Mouse (Mus musculus) embryonic facial prominence, embryonic 12.5 days (tissue): Measurements from ENCODE around the gene Msi2. TPM values are rescaled to one million over a fixed set of nuclear protein-coding genes. Genes with fewer than 3 reads are reported as not detected.
A peak's percentile ranks its signal among the peaks of the same experiment; 100 is the strongest.

Source experiments
- ATAC-seq: fragments of 200-750 bp; cut with Nextera tagmentation; 2 replicates; pipeline ENCODE4 v1.8.0; 2017; ENCODE audit not compliant: insufficient number of reproducible peaks, insufficient read depth, low FRiP score, low TSS enrichment
- H3K27ac ChIP-seq: fragments of 300-500 bp; sonication (generic); 2 replicates; pipeline ENCODE4 v1.5.1; 2016; ENCODE audit warnings: mild to moderate bottlenecking
- H3K27me3 ChIP-seq: fragments of 300-500 bp; sonication (generic); 2 replicates; pipeline ENCODE4 v1.6.1; 2016; ENCODE audit warnings: mild to moderate bottlenecking, moderate library complexity
- H3K36me3 ChIP-seq: fragments of 300-500 bp; sonication (generic); 2 replicates; pipeline ENCODE4 v1.6.1; 2016; ENCODE audit warnings: mild to moderate bottlenecking
- H3K4me1 ChIP-seq: fragments of 300-500 bp; sonication (generic); 2 replicates; pipeline ENCODE4 v1.6.1; 2016
- H3K4me2 ChIP-seq: fragments of 300-500 bp; sonication (generic); replicated peaks from 2 replicates; pipeline ENCODE4 v1.6.1; 2016; ENCODE audit warnings: mild to moderate bottlenecking, moderate library complexity
- H3K4me3 ChIP-seq: fragments of 300-500 bp; sonication (generic); 2 replicates; pipeline ENCODE4 v1.5.1; 2016; ENCODE audit warnings: mild to moderate bottlenecking
- H3K9ac ChIP-seq: fragments of 300-500 bp; sonication (generic); 2 replicates; pipeline ENCODE4 v1.6.1; 2016; ENCODE audit warnings: mild to moderate bottlenecking, moderate library complexity
- H3K9me3 ChIP-seq: fragments of 300-500 bp; sonication (generic); 2 replicates; pipeline ENCODE4 v1.6.1; 2016; ENCODE audit warnings: mild to moderate bottlenecking, moderate library complexity
- WGBS: fragments of 180-500 bp; shearing (Covaris S2); methylation state at CpG from one replicate; pipeline ENCODE4 v1.1.7; 2016; 5-methylcytosine and 5-hydroxymethylcytosine counted together
- polyA plus RNA-seq: library from polyadenylated mRNA; unstranded; fragments of >200 nt; fragmentation: Nextera tagmentation; extraction: Ambion mirVana; gene quantifications from 2 replicates; pipeline ENCODE4 v1.2.1, GENCODE M21; 2016

The Msi2 gene
- polyA plus RNA-seq, 1 experiment from 2014 or later = 22.0 TPM

GRCm38 (mm10) chr11:88707228-88707775 is 11.0 kb downstream of the Msi2 start:
- no peaks in the 10 kb centered on the region for H3K27me3 ChIP-seq
- peak overlapping the region; percentile 54 for H3K27ac ChIP-seq
- ATAC-seq = no peak
- no peak overlapping the region for H3K4me3 ChIP-seq
- no peaks in the 10 kb centered on the region for H3K9me3 ChIP-seq
- WGBS = 44% methylated on average over 11 of the region's 11 CpGs
- no peak overlapping the region for H3K9ac ChIP-seq
- peaks cover 52% of the 10 kb centered on the region for H3K36me3 ChIP-seq
- no peak overlapping the region for H3K4me2 ChIP-seq
- peaks cover 60% of the 10 kb centered on the region for H3K4me1 ChIP-seq

GRCm38 (mm10) chr11:88704688-88705087 is 13.6 kb downstream of the Msi2 start:
- 57% methylated on average over 10 of the region's 10 CpGs for WGBS
- Histone ChIP-seq H3K4me3 (no peak overlapping the region), H3K27me3 (no peaks in the 10 kb centered on the region), H3K9me3 (no peaks in the 10 kb centered on the region), H3K27ac (no peak overlapping the region), H3K36me3 (peaks cover 49% of the 10 kb centered on the region), H3K9ac (no peak overlapping the region), H3K4me2 (no peak overlapping the region), H3K4me1 (peaks cover 53% of the 10 kb centered on the region)
- no peak for ATAC-seq

DNA sequence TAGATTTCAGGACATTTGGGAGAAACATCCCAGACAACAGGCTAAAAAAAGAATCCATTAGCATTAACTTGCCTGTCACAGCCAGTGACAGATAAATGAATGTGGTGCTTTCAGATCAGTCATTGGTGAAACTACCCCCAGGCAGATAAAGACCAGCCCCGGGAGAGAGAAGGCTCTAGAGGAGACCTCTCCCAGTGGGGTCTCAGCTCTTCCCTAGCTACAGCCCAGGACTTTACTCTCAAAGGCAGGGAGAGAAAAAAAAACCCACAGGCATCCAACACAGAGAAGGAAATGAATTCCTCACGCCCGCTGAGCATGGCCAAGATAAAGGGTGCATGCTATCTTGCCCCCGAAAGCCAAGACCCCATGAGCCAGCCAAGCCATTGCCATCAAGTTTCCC is 15.1 kb downstream of the Msi2 start:
- H3K36me3 ChIP-seq = peaks cover 50% of the 10 kb centered on the region

DNA sequence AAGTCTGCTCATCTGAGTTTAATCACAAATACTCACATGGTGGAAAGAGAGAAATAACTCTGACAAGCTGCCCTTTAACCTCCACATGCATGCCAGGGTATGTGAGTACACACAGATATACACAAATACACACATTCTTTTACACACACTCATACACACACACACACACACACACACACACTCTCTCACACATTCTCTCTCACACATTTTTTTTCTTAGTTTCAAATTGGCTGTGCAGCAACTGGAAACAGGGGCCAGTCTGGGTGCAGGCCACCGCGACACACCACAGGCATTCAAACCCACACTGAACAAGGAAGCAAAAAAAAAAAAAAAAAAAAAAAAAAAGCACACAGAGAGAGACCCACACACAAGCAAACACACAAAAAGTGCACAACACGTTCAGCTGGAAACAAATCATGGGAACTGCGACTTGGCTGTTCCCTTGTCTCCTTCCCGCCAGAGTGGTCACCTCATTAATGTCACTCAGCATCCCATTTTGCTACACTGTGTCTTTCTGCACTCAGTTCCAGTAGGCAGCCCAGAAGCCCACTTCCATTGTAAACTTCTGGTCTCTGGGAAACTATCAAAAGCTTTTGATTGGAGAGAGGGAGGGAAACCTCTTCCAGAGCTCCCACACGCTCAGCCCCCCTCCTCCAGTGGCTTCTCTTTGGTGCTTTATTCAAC is 16.2 kb downstream of the Msi2 start:
- 61% methylated on average over 6 of the region's 6 CpGs for WGBS
- ATAC-seq = no peak
- no peak overlapping the region for H3K4me2 ChIP-seq
- peaks cover 38% of the 10 kb centered on the region for H3K4me1 ChIP-seq
- no peaks in the 10 kb centered on the region for H3K27me3 ChIP-seq
- H3K27ac ChIP-seq = 0 out of 2 replicates have a peak overlapping the region, but pooled peaks have one; percentile 23
- H3K4me3 ChIP-seq = no peak overlapping the region
- peaks cover 50% of the 10 kb centered on the region for H3K36me3 ChIP-seq
- H3K9me3 ChIP-seq = no peaks in the 10 kb centered on the region
- H3K9ac ChIP-seq = no peak overlapping the region

More for the DNA sequence above, 15.1 kb downstream of the Msi2 start:
- Histone ChIP-seq H3K4me1 (peaks cover 44% of the 10 kb centered on the region), H3K27ac (no peak overlapping the region), H3K4me2 (no peak overlapping the region), H3K27me3 (no peaks in the 10 kb centered on the region), H3K9me3 (no peaks in the 10 kb centered on the region), H3K9ac (no peak overlapping the region), H3K4me3 (no peak overlapping the region)
- 25% methylated on average over 4 of the region's 4 CpGs for WGBS
- ATAC-seq = no peak

- Histone ChIP-seq H3K36me3 (peaks cover 42% of the 10 kb centered on the region), H3K4me2 (no peak overlapping the region), H3K27me3 (no peaks in the 10 kb centered on the region), H3K4me1 (peaks cover 37% of the 10 kb centered on the region), H3K9ac (no peak overlapping the region), H3K27ac (0 out of 2 replicates have a peak overlapping the region, but pooled peaks have one; percentile 30), H3K9me3 (no peaks in the 10 kb centered on the region), H3K4me3 (no peak overlapping the region)
- WGBS = 85% methylated on average over 6 of the region's 6 CpGs
- no peak for ATAC-seq
These were observed 17.3 kb downstream of the Msi2 start for GRCm38 (mm10) chr11:88701020-88701419.

DNA sequence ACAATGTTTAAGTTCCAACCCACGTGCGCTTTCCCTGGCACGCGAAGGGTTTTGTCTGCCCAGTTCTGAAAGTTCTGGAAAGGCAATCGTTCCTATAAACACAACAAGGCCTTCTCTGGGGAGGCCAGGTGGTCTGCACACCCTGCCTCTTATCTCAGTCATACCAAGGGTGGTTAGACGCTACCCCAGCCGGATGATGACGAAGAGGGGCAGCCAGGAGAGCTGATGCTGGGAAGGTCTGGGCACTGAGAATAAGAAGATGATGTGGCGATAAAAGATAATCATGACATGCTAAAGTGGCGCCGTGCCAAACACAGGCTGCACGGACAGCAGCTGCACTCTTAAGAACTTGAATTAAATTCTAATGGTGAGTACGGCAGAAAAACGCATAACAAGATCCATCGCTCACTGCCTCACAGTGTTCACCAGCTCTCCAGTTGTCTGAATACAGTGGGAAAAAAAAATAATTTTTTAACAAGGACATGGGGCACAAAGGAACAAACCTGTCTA is 18.1 kb downstream of the Msi2 start:
- Histone ChIP-seq H3K9ac (no peak overlapping the region), H3K36me3 (peaks cover 35% of the 10 kb centered on the region), H3K27ac (no peak overlapping the region), H3K9me3 (no peaks in the 10 kb centered on the region), H3K27me3 (no peaks in the 10 kb centered on the region), H3K4me2 (no peak overlapping the region), H3K4me1 (peaks cover 40% of the 10 kb centered on the region), H3K4me3 (no peak overlapping the region)
- ATAC-seq = no peak
- 85% methylated on average over 15 of the region's 15 CpGs for WGBS

GRCm38 (mm10) chr11:88693905-88694893 is 24.1 kb downstream of the Msi2 start:
- Histone ChIP-seq H3K27ac (peak overlapping the region; percentile 72), H3K4me1 (peaks cover 72% of the 10 kb centered on the region), H3K9ac (no peak overlapping the region), H3K4me2 (no peak overlapping the region; the same call in 1 of the 2 replicates), H3K36me3 (peaks cover 2% of the 10 kb centered on the region; the same call in 1 of the 2 replicates), H3K4me3 (no peak overlapping the region), H3K9me3 (no peaks in the 10 kb centered on the region), H3K27me3 (no peaks in the 10 kb centered on the region)
- ATAC-seq = peak; percentile 66
- WGBS = 18% methylated on average over 20 of the region's 20 CpGs

GRCm38 (mm10) chr11:88693002-88693769 is 25.1 kb downstream of the Msi2 start:
- Histone ChIP-seq H3K27ac (peak overlapping the region; percentile 72), H3K36me3 (peaks cover 9% of the 10 kb centered on the region; the same call in 1 of the 2 replicates), H3K27me3 (no peaks in the 10 kb centered on the region), H3K9ac (no peak overlapping the region), H3K4me2 (no peak overlapping the region; the same call in 1 of the 2 replicates), H3K4me3 (no peak overlapping the region), H3K9me3 (no peaks in the 10 kb centered on the region), H3K4me1 (peaks cover 74% of the 10 kb centered on the region)
- no peak for ATAC-seq
- 30% methylated on average over 13 of the region's 13 CpGs for WGBS

DNA sequence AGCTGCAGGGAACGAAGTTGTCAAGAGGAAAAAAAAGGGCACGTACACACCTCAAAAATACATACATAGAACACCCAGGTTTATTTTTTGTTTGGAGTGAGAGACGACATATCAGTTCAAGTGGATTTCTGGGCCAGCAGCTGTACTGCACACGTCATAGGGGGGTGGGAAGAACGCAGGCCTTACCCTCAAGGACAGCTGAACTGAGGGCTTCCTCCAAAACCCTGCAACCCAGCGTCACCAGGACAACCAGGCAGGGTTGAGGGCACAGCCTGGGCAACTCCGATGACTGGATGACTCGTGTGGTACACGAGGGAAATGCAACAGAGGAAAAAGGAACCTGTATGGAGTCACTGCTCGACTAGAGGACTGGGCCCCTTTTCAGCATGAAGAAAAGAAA is 25.9 kb downstream of the Msi2 start:
- H3K9ac ChIP-seq = no peak overlapping the region
- no peak overlapping the region for H3K4me3 ChIP-seq
- 39% methylated on average over 9 of the region's 10 CpGs for WGBS
- ATAC-seq = no peak
- no peaks in the 10 kb centered on the region for H3K9me3 ChIP-seq
- H3K27ac ChIP-seq = no peak overlapping the region
- no peaks in the 10 kb centered on the region for H3K27me3 ChIP-seq
- peaks cover 13% of the 10 kb centered on the region for H3K36me3 ChIP-seq
- peaks cover 71% of the 10 kb centered on the region for H3K4me1 ChIP-seq
- no peak overlapping the region for H3K4me2 ChIP-seq

DNA sequence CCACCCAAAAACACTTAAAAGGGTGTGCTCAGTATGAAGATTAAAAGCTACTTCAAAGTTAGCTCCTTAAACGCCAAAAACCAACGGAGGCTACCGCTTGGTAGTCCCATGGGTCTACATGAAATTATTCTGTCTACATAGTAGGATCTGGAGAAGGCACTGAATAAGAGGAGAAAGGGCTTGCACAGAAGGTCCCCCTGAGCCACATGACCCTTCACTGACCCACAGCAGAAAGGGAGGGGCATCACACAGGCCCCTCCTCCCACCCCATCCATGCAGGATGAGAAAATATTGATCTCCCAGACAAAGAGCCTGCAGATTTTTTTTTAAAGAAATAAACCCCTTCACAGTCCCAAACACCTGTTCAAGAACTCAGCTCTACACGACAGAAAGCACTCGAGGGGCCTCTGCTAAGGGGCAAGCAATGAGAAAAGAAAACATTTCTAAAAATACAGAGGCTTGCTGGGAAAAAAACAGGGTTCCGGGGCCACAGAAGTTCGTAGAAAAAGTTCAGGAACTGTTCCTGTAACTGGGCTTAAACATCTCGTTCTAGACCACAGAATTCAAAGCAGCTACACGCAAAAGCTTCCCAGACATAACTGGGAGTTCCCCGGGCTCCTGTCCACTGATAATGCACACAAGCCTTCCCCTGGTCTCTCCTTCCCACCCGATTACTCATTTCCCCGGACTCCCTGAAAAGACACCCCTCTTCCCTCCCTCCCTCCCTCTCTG is 27.6 kb downstream of the Msi2 start:
- Histone ChIP-seq H3K27ac (peak overlapping the region; percentile 63), H3K9ac (no peak overlapping the region)

More for the DNA sequence above, 27.6 kb downstream of the Msi2 start:
- no peak for ATAC-seq
- Histone ChIP-seq H3K27me3 (no peaks in the 10 kb centered on the region), H3K4me1 (peaks cover 71% of the 10 kb centered on the region), H3K9me3 (no peaks in the 10 kb centered on the region), H3K36me3 (peaks cover 29% of the 10 kb centered on the region), H3K4me3 (no peak overlapping the region), H3K4me2 (0 out of 2 replicates have a peak overlapping the region, but pooled peaks have one; percentile 5)
- 10% methylated on average over 12 of the region's 12 CpGs for WGBS
